Mouse (Mus musculus) ES-E14 (cell line): ENCODE data around the gene Spin1.
"Not testable (repeated sequence)": the region's sequence is repeated elsewhere in the genome, so short reads cannot be mapped to it uniquely, and the experiment has no call there.

ENCODE experiments used
- CHD2 ChIP-seq: IDR thresholded peaks from 2 replicates; pipeline ENCODE4 v1.6.1; 2014; ENCODE audit warnings: mild to moderate bottlenecking, low read depth, low read length, inconsistent platforms
- ZC3H11A ChIP-seq: IDR thresholded peaks from 2 replicates; pipeline ENCODE4 v1.6.1; 2012; ENCODE audit warnings: low read depth, mild to moderate bottlenecking, inconsistent platforms, low read length, borderline replicate concordance
- ZNF384 ChIP-seq: IDR thresholded peaks from 2 replicates; pipeline ENCODE4 v1.6.1; 2012; ENCODE audit warnings: low read depth, low read length, inconsistent platforms

DNA sequence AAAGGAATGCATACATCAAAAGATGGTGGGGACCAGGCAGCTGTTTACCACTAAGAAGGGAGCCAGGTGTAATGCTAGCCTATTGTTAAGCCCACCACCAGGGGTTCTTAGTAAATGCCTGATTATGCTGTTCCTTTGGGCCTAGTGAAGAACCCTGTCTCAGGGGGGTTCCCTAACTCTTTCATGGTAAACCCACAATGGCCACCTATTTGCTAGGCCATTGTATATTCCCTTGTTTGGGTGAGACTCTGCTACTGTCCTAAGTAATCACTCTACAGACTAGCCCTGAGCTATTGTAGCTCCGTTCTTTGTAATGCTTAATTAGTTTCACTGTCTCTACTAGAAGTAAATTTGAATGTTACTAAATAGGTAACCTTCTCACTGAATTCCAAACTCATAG, 22.1 kb upstream of the Spin1 start:
- not testable (repeated sequence) for TF ChIP-seq ZNF384, CHD2, ZC3H11A
